Mouse (Mus musculus) embryonic facial prominence, embryonic 15.5 days (tissue): ENCODE measurements around the gene Gm11032. TPM values are rescaled to one million over a fixed set of nuclear protein-coding genes. Genes with fewer than 3 reads are reported as not detected.

Source experiments
- ATAC-seq: fragments of 200-750 bp; cut with Nextera tagmentation; 2 replicates; pipeline ENCODE4 v1.8.0; 2017; ENCODE audit warnings: low read depth, moderate TSS enrichment; ENCODE audit not compliant: insufficient number of reproducible peaks, low FRiP score, low TSS enrichment
- H3K27ac ChIP-seq: fragments of 300-500 bp; sonication (generic); replicated peaks from 2 replicates; pipeline ENCODE4 v1.5.1; 2015; ENCODE audit warnings: mild to moderate bottlenecking, inconsistent platforms
- H3K27me3 ChIP-seq: fragments of 300-500 bp; sonication (generic); 2 replicates; pipeline ENCODE4 v1.6.1; 2015; ENCODE audit warnings: inconsistent platforms
- H3K36me3 ChIP-seq: fragments of 300-500 bp; sonication (generic); 2 replicates; pipeline ENCODE4 v1.6.1; 2015; ENCODE audit warnings: mild to moderate bottlenecking, inconsistent platforms
- H3K4me1 ChIP-seq: fragments of 300-500 bp; sonication (generic); 2 replicates; pipeline ENCODE4 v1.6.1; 2015; ENCODE audit warnings: inconsistent platforms
- H3K4me2 ChIP-seq: fragments of 300-500 bp; sonication (generic); replicated peaks from 2 replicates; pipeline ENCODE4 v1.6.1; 2015; ENCODE audit warnings: mild to moderate bottlenecking, inconsistent platforms
- H3K4me3 ChIP-seq: fragments of 300-500 bp; sonication (generic); replicated peaks from 2 replicates; pipeline ENCODE4 v1.5.1; 2015; ENCODE audit warnings: mild to moderate bottlenecking, inconsistent platforms
- H3K9ac ChIP-seq: fragments of 300-500 bp; sonication (generic); 2 replicates; pipeline ENCODE4 v1.6.1; 2015; ENCODE audit warnings: inconsistent platforms
- H3K9me3 ChIP-seq: fragments of 300-500 bp; sonication (generic); replicated peaks from 2 replicates; pipeline ENCODE4 v1.6.1; 2016; ENCODE audit warnings: inconsistent platforms
- WGBS: fragments of 180-500 bp; shearing (Covaris S2); methylation state at CpG from one replicate; pipeline ENCODE4 v1.1.7; 2015; 5-methylcytosine and 5-hydroxymethylcytosine counted together
- polyA plus RNA-seq: library from polyadenylated mRNA; unstranded; fragments of >200 nt; fragmentation: Nextera tagmentation; extraction: Ambion mirVana; gene quantifications from 2 replicates; pipeline ENCODE4 v1.2.1, GENCODE M21; 2015

Gene Gm11032
- polyA plus RNA-seq, 1 experiment from 2014 or later: not detected

DNA sequence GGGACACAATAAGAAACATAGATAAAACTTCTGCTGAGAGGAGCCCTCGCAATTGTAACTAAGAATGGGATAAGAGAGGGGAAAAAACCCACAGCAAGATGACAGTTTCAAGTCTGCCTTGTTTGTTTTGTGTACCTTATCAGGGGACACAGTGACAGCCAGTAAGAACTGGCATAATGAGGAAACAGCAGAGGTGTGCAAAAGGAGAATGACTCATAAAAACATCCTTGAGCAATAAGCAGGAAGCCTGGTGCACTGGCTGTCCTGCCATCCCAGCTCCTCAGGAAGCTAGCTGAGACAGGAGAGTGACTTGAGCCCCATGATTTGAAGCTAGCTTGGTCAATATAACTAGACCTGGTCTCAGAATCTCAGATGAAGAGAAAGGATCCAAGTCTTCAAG is 40.0 kb downstream of the Gm11032 start:
- WGBS: 86% methylated on average over 1 of the region's 1 CpGs
- Histone ChIP-seq H3K4me3 (no peak overlapping the region), H3K27me3 (no peaks in the 10 kb centered on the region), H3K4me1 (no peaks in the 10 kb centered on the region), H3K4me2 (no peak overlapping the region), H3K9me3 (no peaks in the 10 kb centered on the region), H3K27ac (no peak overlapping the region), H3K36me3 (peaks cover 39% of the 10 kb centered on the region), H3K9ac (no peak overlapping the region)
- ATAC-seq: no peak

DNA sequence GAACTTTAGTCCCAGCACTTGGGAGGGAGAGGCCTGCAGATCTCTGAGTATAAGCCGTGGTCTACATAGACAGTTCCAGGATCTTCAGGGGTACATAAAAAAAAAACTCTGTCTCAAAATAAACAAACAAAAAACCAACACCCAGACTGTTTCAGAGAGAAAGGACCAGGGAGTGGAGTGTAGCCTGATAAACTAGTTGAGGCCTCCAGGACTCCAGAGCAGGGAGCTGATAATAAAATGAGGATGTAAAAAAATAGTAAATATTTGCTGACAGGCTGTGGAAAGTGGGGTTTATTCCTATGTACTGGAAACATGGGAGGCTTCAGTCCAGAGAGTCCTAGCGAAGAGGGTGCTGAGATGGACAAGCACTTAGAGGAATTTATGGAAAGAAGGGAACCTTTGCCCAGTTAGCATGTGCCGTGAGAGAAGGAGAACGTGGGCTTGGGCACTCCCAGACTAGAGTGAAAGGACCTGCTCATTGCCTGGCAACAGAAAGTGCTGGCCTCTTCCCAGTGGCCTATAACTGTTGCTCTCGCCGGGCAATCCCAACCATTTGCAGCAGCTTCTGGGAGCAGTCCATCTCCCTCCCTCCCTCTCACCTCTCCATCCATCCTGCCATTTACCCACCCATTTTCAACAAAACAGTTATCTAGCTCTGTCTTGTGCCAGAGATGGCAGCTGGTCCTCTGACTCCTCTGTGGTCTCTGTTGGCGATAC is 40.6 kb downstream of the Gm11032 start:
- H3K4me2 ChIP-seq: no peak overlapping the region
- no peaks in the 10 kb centered on the region for H3K27me3 ChIP-seq
- H3K36me3 ChIP-seq: peaks cover 39% of the 10 kb centered on the region
- H3K4me1 ChIP-seq: no peaks in the 10 kb centered on the region
- H3K27ac ChIP-seq: no peak overlapping the region
- 90% methylated on average over 7 of the region's 7 CpGs for WGBS
- H3K9ac ChIP-seq: no peak overlapping the region
- ATAC-seq: no peak
- H3K4me3 ChIP-seq: no peak overlapping the region
- no peaks in the 10 kb centered on the region for H3K9me3 ChIP-seq

DNA sequence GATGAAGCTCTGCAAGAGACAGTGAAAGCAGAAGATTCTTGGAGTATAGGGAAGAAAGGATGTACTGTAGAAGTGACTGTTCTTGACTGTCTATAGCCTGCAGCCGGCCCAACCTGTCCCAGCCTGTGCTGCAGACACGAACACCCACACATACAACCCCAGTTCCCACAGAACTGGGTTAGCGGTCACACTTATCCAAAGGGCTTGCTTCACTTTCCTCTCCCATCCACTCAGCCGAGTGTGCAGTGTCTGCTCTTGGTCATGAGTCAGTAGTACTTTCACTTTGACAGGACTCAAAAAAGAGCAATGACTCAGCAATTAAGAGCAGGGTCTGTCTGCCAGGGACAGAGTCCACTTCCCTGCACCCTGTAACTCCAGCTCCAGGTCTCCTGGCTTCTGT is 41.5 kb downstream of the Gm11032 start:
- H3K36me3 ChIP-seq: peaks cover 39% of the 10 kb centered on the region
- WGBS: 66% methylated on average over 4 of the region's 4 CpGs

DNA sequence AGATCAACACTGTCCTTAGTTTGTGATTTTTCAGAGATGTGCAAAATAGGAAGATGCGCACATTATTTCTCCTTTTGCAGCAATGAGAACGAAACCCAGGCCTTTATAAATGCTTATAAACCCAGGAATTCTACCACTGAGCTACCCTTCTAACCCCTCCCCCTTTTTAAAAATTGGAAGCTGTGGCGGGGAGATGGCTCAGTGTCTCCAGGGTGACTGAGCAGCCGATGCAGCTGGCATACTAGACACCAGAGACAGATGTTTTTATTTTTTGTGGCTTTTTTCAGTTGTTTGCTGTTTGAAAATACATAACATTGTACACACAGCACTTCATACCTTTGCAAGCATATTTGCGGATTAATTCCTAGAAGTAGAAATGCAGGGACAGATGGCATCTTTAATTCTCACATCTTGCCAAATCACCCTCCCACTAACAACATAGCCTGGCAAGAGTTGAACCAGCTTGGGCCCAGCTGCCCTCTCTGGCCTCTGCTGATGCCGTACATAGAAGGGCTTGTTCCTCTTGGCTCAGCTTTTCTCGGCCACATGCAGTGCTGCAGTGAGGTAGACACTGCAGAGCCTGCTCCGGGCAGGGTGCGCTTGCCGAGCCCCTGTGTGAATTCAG is 42.1 kb downstream of the Gm11032 start:
- ATAC-seq: no peak
- 74% methylated on average over 10 of the region's 10 CpGs for WGBS
- Histone ChIP-seq H3K4me3 (no peak overlapping the region), H3K36me3 (peaks cover 38% of the 10 kb centered on the region), H3K27me3 (no peaks in the 10 kb centered on the region), H3K27ac (0 out of 2 replicates have a peak overlapping the region, but pooled peaks have one; percentile 11), H3K9me3 (no peaks in the 10 kb centered on the region), H3K4me2 (no peak overlapping the region), H3K9ac (no peak overlapping the region), H3K4me1 (no peaks in the 10 kb centered on the region)

More for the DNA sequence above, 41.5 kb downstream of the Gm11032 start:
- Histone ChIP-seq H3K27me3 (no peaks in the 10 kb centered on the region), H3K9me3 (no peaks in the 10 kb centered on the region), H3K9ac (no peak overlapping the region), H3K4me1 (no peaks in the 10 kb centered on the region), H3K27ac (0 out of 2 replicates have a peak overlapping the region, but pooled peaks have one; percentile 11), H3K4me3 (no peak overlapping the region), H3K4me2 (no peak overlapping the region)
- ATAC-seq: no peak

DNA sequence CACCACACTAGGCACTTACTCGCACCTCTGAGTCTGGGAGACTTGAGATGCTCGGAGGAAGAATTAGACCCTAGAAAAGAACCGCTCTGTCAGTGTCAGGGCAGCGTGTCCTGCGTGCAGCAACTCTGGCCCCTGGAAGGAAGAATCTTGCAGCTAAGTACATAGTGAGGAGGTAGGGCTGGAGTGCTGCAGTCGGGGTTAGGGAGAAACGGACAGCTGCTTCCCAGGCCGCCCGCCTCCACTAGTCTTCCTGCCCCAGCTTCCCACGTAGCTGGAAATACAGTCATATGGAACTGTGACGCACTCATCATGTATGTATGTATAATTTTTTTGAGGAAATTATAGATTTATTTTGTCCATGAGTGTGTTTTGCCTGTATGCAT is 42.6 kb downstream of the Gm11032 start:
- no peak; the same call in 1 of the 2 replicates for ATAC-seq
- 82% methylated on average over 11 of the region's 11 CpGs for WGBS
- no peaks in the 10 kb centered on the region for H3K4me1 ChIP-seq
- no peak overlapping the region for H3K4me2 ChIP-seq
- no peak overlapping the region for H3K9ac ChIP-seq
- no peaks in the 10 kb centered on the region for H3K27me3 ChIP-seq
- H3K27ac ChIP-seq: no peak overlapping the region
- H3K4me3 ChIP-seq: no peak overlapping the region
- no peaks in the 10 kb centered on the region for H3K9me3 ChIP-seq
- H3K36me3 ChIP-seq: peaks cover 33% of the 10 kb centered on the region

Other genes with a start within 250 kb of the Gm11032 start
- gene Hormad2, start 179.0 kb upstream of the Gm11032 start, polyA plus RNA-seq: 0.32 and 0.43 TPM in 2 replicates
- gene Mtmr3, start 25.2 kb upstream of the Gm11032 start, polyA plus RNA-seq: 27.6 and 27.9 TPM in 2 replicates
- gene Ascc2, start 17.7 kb downstream of the Gm11032 start, polyA plus RNA-seq: 29.3 and 33.3 TPM in 2 replicates
- 734 and 735 TPM in 2 replicates for gene Uqcr10, start 84.3 kb downstream of the Gm11032 start, polyA plus RNA-seq
- gene Zmat5, start 84.6 kb downstream of the Gm11032 start, polyA plus RNA-seq: 62.8 and 67.1 TPM in 2 replicates
- gene Cabp7, start 126.7 kb downstream of the Gm11032 start, polyA plus RNA-seq: 0.09 and 0.28 TPM in 2 replicates
- gene Nf2, start 229.5 kb downstream of the Gm11032 start, polyA plus RNA-seq: 47.1 and 50.7 TPM in 2 replicates